Mouse (Mus musculus): ENCODE results near the gene 1700021F07Rik.

DNA sequence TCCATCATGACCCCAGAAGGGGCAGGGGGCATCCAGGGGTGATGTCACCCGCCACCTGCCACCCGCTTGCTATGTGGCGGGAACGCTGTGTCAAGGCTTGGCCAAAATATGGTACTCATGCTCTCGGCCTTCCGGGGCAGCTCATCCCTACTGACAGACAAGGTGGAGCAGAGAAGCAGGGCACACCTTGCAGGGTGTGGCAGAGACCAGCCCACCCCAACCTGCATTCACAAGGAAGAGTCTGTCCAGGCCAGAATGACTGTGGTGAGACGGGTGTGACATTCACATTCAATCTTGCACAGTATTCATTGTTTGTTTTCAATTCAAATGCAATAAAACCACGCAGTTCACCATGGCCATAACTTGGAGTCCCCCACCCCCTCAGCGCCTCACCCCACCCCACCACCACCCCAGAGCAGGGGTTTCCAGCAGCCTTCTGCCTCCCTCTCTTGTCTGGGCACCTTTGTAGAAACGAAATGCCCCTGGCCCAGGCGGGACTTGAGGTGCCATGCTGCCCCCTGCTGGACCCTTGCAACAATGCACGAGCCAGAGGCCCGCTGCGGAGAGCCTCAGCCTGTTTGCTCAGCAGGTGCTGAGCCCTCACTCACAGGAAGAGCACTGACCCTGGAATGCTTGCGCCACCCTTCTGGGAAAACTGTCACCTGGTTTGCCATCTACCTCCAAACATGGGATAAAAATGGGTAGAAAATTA is 23.8 kb downstream of the 1700021F07Rik start:
- no peak for TF ChIP-seq CHD2 (IDR thresholded peaks at IDR 0.05; ENCODE audit: low read depth, low read length)
- TF ChIP-seq ZC3H11A (IDR thresholded peaks at IDR 0.05; ENCODE audit: borderline replicate concordance, low read depth, low read length): peak; percentile 39; the same call in 1 of the 2 replicates
